Mouse (Mus musculus): ENCODE data around the gene Hnf1b.
A peak's percentile ranks its signal among the peaks of the same experiment; 100 is the strongest.

Gene Hnf1b

GRCm38 (mm10) chr11:83893325-83893724 is 43.5 kb downstream of the Hnf1b start:
- DNase-seq (ENCODE audit: low read depth in 2 of 2, low spot score in 2 of 2) = no peak

GRCm38 (mm10) chr11:83896430-83897410 is 46.9 kb downstream of the Hnf1b start:
- no peak for DNase-seq (ENCODE audit: low read depth in 2 of 2, low spot score in 2 of 2)

- DNase-seq (ENCODE audit: low read depth in 2 of 2, low spot score in 2 of 2) = no peak
Measured at GRCm38 (mm10) chr11:83897569-83897968, 47.7 kb downstream of the Hnf1b start.

GRCm38 (mm10) chr11:83902812-83903211 is 52.9 kb downstream of the Hnf1b start:
- no peak for DNase-seq (ENCODE audit: low read depth in 2 of 2, low spot score in 2 of 2)

- no peak for DNase-seq (ENCODE audit: low read depth in 2 of 2, low spot score in 2 of 2)
Measured at GRCm38 (mm10) chr11:83905756-83906155, 55.9 kb downstream of the Hnf1b start.

- DNase-seq (ENCODE audit: low read depth in 2 of 2, low spot score in 2 of 2) = no peak
Measured at GRCm38 (mm10) chr11:83908376-83908775, 58.5 kb downstream of the Hnf1b start.

GRCm38 (mm10) chr11:83913824-83914311 is 64.0 kb downstream of the Hnf1b start:
- DNase-seq (ENCODE audit: low read depth in 2 of 2, low spot score in 2 of 2) = no peak

GRCm38 (mm10) chr11:83914501-83914900 is 64.6 kb downstream of the Hnf1b start:
- DNase-seq (ENCODE audit: low read depth in 2 of 2, low spot score in 2 of 2) = no peak

GRCm38 (mm10) chr11:83922600-83922999 is 72.7 kb downstream of the Hnf1b start:
- no peak for DNase-seq (ENCODE audit: low read depth in 2 of 2, low spot score in 2 of 2)

- DNase-seq (ENCODE audit: low read depth in 2 of 2, low spot score in 2 of 2) = no peak
Measured at GRCm38 (mm10) chr11:83927097-83927496, 77.2 kb downstream of the Hnf1b start.

- no peak for DNase-seq (ENCODE audit: low read depth in 2 of 2, low spot score in 2 of 2)
Measured at GRCm38 (mm10) chr11:83932506-83933106, 82.7 kb downstream of the Hnf1b start.

GRCm38 (mm10) chr11:83933376-83933775 is 83.5 kb downstream of the Hnf1b start:
- DNase-seq (ENCODE audit: low read depth in 2 of 2, low spot score in 2 of 2) = no peak

GRCm38 (mm10) chr11:83935986-83936665 is 86.3 kb downstream of the Hnf1b start:
- peak; percentile 51 to 59 for DNase-seq (ENCODE audit: low read depth in 2 of 2, low spot score in 2 of 2)

GRCm38 (mm10) chr11:83938556-83938955 is 88.7 kb downstream of the Hnf1b start:
- DNase-seq (ENCODE audit: low read depth in 2 of 2, low spot score in 2 of 2) = no peak

- peak; percentile 74 to 80 for DNase-seq (ENCODE audit: low read depth in 2 of 2, low spot score in 2 of 2)
Measured at GRCm38 (mm10) chr11:83941950-83942840, 92.3 kb downstream of the Hnf1b start, which contains the start of gene Ddx52. Gene Ddx52, plus strand, starts transcription at chr11:83942062.

Measured in CD8-positive naive resting alpha-beta T cell, adult 2 months (primary cell).